Mouse (Mus musculus) olfactory bulb, adult 2 months (tissue): Measurements from ENCODE around the gene Mat2a.

Experiments used
- CTCF ChIP-seq: fragments of 200-500 bp; IDR thresholded peaks from 2 replicates; pipeline ENCODE4 v1.5.1; 2012; ENCODE audit warnings: low read depth, mild to moderate bottlenecking, low read length, moderate library complexity; ENCODE audit not compliant: insufficient read depth
- POLR2A ChIP-seq: fragments of 200-500 bp; IDR thresholded peaks from 2 replicates; pipeline ENCODE4 v1.6.1; 2012; ENCODE audit warnings: mild to moderate bottlenecking, low read depth, low read length, moderate library complexity; ENCODE audit not compliant: insufficient read depth

DNA sequence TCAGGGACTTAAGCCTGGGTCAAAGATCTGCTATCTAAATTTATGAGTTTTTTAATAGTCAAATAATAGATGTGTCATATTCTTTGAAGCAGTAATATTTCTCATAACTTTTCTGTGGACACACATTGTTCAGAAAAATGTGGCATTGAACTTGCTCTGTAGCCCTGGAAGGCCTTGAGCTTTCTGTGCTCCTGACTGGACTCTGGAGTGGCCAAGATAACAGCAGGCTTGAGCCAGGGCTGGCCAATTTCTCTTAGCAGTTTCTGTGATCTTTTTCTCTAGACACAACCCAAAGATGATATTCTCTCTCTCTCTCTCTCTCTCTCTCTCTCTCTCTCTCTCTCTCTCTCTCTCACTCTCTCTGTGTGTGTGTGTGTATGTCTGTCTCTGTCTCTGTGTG is 5.7 kb upstream of the Mat2a start:
- no peak for TF ChIP-seq POLR2A
- no peak for TF ChIP-seq CTCF
